Mouse (Mus musculus): Measurements from ENCODE around the gene Zfp804b. TPM values are rescaled to one million over a fixed set of nuclear protein-coding genes. Genes with fewer than 3 reads are reported as not detected.
"Not testable (repeated sequence)": the region's sequence is repeated elsewhere in the genome, so short reads cannot be mapped to it uniquely, and the experiment has no call there.

The Zfp804b gene
- total RNA-seq (2021): 1 to 10 TPM; 1.5 to 1.8 TPM
- long read RNA-seq: 0 reads

GRCm38 (mm10) chr5:7344145-7345010, at the start of gene Zfp804b:
Gene Zfp804b (minus strand): TSS chr5:7344756.
- DNase-seq (ENCODE audit: low spot score in 2 of 2): peak; percentile 15 to 35

- not testable (repeated sequence) for DNase-seq (ENCODE audit: low spot score in 2 of 2)
Measured at GRCm38 (mm10) chr5:7364616-7365015, 20.1 kb upstream of the Zfp804b start.

- DNase-seq (ENCODE audit: low spot score in 2 of 2): no peak
Measured at GRCm38 (mm10) chr5:7345011-7345389, 444 bp upstream of the Zfp804b start.

- peak in 1 of 2 experiments; percentile 39 for DNase-seq (ENCODE audit: low spot score in 2 of 2)
Measured at GRCm38 (mm10) chr5:7325594-7325993, 19.0 kb downstream of the Zfp804b start.

- no peak for DNase-seq (ENCODE audit: low spot score in 2 of 2)
Measured at GRCm38 (mm10) chr5:7303819-7304218, 40.7 kb downstream of the Zfp804b start, which contains the start of gene Tex47. Gene Tex47 (plus strand): TSS chr5:7304119.

GRCm38 (mm10) chr5:7302969-7303368, 41.6 kb downstream of the Zfp804b start:
- DNase-seq (ENCODE audit: low spot score in 2 of 2): no peak

GRCm38 (mm10) chr5:7284336-7284735, 60.2 kb downstream of the Zfp804b start:
- peak in 1 of 2 experiments; percentile 22 for DNase-seq (ENCODE audit: low spot score in 2 of 2)

- DNase-seq (ENCODE audit: low spot score in 2 of 2): no peak
Measured at GRCm38 (mm10) chr5:7276659-7277455, 67.7 kb downstream of the Zfp804b start.

- DNase-seq (ENCODE audit: low spot score in 2 of 2): no peak
Measured at GRCm38 (mm10) chr5:7177589-7177988, 167.0 kb downstream of the Zfp804b start.

- DNase-seq (ENCODE audit: low spot score in 2 of 2): no peak
Measured at GRCm38 (mm10) chr5:7139658-7140057, 204.9 kb downstream of the Zfp804b start.

- DNase-seq (ENCODE audit: low spot score in 2 of 2): peak in 1 of 2 experiments; percentile 12
Measured at GRCm38 (mm10) chr5:7102387-7102786, 242.2 kb downstream of the Zfp804b start.

GRCm38 (mm10) chr5:7073936-7074631, 270.5 kb downstream of the Zfp804b start:
- peak in 1 of 2 experiments; percentile 11 for DNase-seq (ENCODE audit: low spot score in 2 of 2)

GRCm38 (mm10) chr5:7007468-7007867, 337.1 kb downstream of the Zfp804b start:
- no peak for DNase-seq (ENCODE audit: low spot score in 2 of 2)

- DNase-seq (ENCODE audit: low spot score in 2 of 2): peak in 1 of 2 experiments; percentile 9
Measured at GRCm38 (mm10) chr5:6983993-6984392, 360.6 kb downstream of the Zfp804b start.

GRCm38 (mm10) chr5:6934837-6935236, 409.7 kb downstream of the Zfp804b start:
- no peak for DNase-seq (ENCODE audit: low spot score in 2 of 2)

- no peak for DNase-seq (ENCODE audit: low spot score in 2 of 2)
Measured at GRCm38 (mm10) chr5:6911290-6911689, 433.3 kb downstream of the Zfp804b start.

GRCm38 (mm10) chr5:6881396-6881795, 463.2 kb downstream of the Zfp804b start:
- DNase-seq (ENCODE audit: low spot score in 2 of 2): no peak

GRCm38 (mm10) chr5:6871566-6871965, 473.0 kb downstream of the Zfp804b start:
- peak in 1 of 2 experiments; percentile 2 for DNase-seq (ENCODE audit: low spot score in 2 of 2)

- DNase-seq (ENCODE audit: low spot score in 2 of 2): no peak
Measured at GRCm38 (mm10) chr5:6870970-6871369, 473.6 kb downstream of the Zfp804b start.

- DNase-seq (ENCODE audit: low spot score in 2 of 2): no peak
Measured at GRCm38 (mm10) chr5:6795396-6795795, 549.2 kb downstream of the Zfp804b start.

GRCm38 (mm10) chr5:6769357-6769892, 575.1 kb downstream of the Zfp804b start:
- DNase-seq (ENCODE audit: low spot score in 2 of 2): no peak

Data from layer of hippocampus, adult 18-20 months (tissue).